Mouse (Mus musculus) kidney, postnatal 36 days (tissue): ENCODE data around the gene Vti1b.
"Not testable (repeated sequence)": the region's sequence is repeated elsewhere in the genome, so short reads cannot be mapped to it uniquely, and the experiment has no call there.

ENCODE experiments used
- DNase-seq, 2 experiments: peaks; one replicate each; pipeline ENCODE4 v3.0.0; 2021 to 2022; ENCODE audit warnings: mixed read lengths in 2 of 2

Gene Vti1b

DNA sequence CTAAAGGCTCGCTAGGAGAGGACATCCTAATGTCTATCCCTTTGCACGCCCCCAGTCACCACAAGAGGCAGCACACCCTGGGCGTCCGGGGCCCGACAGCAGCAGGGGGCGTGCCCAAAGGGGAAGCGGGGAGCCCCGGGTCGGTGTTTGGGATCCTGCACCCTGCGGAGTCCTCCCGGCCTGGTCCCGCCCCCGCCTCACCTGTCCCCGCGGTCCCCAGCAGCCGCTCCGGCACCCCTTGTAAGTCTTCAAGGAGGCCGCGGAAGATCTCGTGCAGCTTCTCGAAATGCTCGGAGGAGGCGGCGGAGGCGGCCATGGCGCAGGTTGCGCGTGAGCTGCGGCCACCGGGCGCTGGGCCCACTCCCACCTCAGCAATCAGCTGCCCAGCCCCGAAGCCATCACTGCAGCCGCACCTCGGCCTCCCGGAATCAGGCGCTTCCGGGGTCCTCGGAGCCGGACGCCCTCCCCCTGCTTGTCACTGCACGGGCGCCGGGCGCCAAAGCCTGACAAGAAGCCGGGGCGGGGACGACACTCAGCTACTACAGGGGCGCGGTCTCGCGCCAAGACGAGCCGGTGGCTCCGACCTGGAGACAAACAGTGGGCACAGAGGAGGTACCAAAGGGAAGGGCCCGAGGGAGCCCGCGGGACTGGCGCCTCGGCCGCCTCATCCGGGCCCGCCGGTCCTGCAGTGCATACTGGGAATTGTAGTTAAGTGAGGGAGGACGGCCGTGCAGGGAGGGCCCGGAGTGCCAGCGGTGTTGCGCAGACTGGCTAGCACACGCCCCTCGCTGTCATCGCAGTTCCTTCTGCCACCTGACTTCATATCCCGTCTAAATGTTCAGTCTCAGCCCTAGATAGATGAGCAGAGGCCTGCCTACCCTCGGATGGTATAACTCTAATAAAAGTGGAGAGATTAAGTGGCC is at the start of gene Vti1b:
TSS of gene Vti1b (minus strand) at position 649 of the 923 bp plus-strand sequence.
- DNase-seq: peak; percentile 91 to 93

- peak in 1 of 2 experiments; percentile 16 for DNase-seq
Observed at GRCm38 (mm10) chr12:79217511-79217910, 45.0 kb upstream of the Vti1b start.

DNA sequence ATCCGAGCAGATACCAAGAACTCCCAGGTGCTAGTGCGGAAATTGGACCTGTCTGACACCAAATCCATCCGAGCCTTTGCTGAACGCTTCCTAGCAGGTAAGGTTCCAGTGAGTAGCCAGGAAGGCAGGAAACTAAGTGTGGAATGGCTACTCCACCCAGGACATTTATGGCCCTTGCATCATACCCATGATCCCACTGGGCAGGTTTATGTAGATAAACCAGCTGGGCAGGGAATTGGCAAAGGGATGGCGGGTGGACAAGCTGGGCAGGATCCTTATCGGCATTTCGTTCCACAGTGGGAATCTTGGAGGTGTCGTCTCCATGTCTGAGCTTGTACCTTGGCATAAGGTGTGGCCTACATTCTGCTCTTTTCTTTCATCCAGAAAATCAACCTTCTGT is 39.0 kb upstream of the Vti1b start:
- DNase-seq: no peak

DNA sequence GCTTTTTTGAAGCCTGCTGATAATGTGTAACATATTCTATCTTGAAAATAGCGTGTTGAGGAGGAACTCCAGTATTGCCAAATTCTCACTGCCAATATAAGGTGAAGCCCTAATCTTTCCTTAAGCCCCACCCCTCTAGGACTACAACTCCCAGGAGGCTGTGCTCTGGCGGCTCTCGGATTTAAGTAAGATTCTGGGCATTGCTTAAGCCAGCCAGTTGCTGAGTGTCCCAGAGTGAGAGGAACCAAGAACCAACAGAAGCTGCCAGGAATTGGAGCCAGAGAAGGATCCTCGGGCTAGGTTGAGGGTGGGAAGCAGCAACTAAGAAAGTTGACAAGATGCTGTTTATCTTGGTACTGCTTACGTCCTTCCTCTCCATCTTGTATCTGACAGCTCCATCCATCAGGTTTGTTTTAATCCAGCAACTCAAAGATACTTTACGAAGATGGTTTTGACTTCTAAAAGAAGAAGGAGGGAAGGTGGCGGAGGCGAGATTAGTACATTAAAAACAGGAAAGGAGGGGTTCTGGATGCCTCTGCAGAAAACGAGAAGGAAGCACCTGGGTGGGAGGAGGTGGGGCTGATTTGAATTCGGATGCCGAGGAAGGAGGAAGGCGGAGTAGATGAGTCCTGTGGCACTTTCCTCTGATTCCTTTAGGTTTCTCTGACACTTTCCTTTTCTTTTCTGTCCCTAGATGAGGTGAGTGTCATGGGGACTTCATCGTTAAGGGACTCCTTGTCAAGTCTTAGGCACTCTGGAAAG is 36.4 kb upstream of the Vti1b start, which contains the start of gene Rdh12:
TSS of gene Rdh12 (plus strand) at position 212 of the 762 bp plus-strand sequence.
- peak; percentile 26 to 55 for DNase-seq

GRCm38 (mm10) chr12:79201882-79202281 is 29.4 kb upstream of the Vti1b start:
- DNase-seq: no peak

- DNase-seq: no peak
Observed at GRCm38 (mm10) chr12:79197105-79197504, 24.6 kb upstream of the Vti1b start.

DNA sequence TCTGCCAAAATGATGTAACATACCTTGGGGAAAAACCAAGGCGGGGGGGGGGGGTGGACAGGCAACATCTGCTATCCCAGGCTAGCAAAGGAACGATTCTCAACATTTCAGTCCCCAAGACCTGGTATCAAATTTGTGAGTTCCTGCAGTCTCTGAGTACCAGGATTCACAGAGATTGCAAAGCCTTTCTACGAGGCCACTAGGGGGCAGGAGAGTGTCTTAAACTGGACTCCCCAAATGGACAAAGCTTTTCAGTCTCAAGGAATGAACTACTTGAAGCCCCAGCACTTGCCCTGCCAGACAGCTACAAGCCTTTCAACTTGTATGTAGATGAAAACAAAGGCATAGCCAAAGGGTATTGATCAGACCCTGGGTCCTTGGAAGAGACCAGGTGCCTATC is 21.0 kb upstream of the Vti1b start:
- DNase-seq: peak; percentile 75 to 88

GRCm38 (mm10) chr12:79192193-79192592 is 19.7 kb upstream of the Vti1b start, which contains the start of gene Rdh11:
TSS of gene Rdh11 (minus strand) at chr12:79192293.
- no peak for DNase-seq

DNA sequence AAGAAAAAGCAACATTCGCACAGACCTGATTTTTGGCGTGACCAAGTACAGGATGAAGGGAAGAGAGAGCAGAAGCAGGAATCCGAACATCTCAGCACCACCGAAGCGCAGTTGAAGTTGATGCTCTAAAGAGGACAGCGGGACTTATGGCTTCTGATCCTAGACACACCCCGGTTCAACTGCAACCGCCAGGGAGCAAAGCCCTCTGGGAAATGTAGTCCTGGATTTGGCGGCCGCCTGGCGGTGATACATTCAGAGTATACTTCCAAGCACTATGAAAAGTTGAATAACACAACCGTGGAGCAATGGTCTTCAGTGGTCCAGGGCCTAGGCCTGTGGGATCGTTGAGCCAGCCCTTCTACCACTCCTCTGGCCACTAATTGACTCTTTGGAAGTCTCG is 19.2 kb upstream of the Vti1b start:
- DNase-seq: peak; percentile 72 to 84

DNA sequence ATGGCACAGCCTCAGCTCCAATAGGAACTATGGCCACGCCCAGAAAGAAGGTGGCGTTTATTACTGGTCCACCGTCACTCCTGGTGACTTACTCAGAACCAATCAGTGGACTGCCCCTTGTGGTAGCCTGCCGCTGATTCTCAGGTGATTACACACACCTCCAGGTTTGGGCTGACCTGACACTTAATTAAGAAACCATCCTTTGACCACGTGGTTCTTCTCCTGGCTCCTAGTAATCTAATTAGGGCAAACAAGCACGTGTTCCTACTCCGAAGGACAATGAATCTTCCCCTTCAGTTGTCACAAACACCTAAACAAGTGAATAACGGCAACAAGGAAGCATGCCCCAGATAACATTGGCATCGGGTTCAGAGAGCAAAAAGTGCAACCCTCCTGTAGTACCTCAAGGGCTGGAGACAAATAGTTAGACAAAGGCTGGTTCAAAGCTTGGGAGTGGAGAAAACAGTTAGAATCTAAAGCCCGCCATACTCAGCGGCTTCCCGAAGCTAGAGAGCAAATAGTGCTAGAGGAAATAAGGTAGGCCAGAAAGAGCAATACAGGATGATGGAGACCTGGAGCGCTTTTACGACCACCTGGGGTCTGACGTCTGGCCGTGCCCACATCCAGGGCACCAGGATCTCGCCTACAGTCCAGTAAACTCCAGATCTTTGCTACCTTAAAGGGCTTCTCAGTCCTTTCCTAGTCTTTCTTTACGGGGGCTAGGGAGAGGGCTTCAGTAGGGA is 18.6 kb upstream of the Vti1b start:
- peak; percentile 69 to 72 for DNase-seq

- DNase-seq: not testable (repeated sequence)
Observed at GRCm38 (mm10) chr12:79185160-79185559, 12.7 kb upstream of the Vti1b start.

DNA sequence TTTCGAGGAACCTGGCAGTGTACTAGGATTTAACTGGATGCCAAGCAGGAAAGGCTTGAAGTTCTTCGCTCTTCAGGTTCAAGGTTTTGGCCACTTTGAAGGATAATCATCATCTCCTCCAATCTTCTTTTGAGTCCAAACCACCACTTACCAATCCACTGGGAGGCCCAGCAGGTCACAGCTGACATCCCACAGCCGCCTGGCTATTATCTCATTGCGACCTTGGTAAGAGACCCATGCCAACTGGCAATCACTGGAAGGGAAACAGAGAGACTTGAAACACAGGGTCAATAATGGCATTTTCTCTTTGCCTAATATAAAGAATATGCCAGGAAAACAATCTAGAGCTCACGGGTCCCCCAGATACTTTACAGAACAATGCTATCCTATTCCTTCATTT is 3.5 kb upstream of the Vti1b start:
- no peak for DNase-seq

- no peak for DNase-seq
Observed at GRCm38 (mm10) chr12:79173721-79174120, 1.3 kb upstream of the Vti1b start.

- DNase-seq: no peak
Observed at GRCm38 (mm10) chr12:79171269-79171995, 1.0 kb downstream of the Vti1b start.

DNA sequence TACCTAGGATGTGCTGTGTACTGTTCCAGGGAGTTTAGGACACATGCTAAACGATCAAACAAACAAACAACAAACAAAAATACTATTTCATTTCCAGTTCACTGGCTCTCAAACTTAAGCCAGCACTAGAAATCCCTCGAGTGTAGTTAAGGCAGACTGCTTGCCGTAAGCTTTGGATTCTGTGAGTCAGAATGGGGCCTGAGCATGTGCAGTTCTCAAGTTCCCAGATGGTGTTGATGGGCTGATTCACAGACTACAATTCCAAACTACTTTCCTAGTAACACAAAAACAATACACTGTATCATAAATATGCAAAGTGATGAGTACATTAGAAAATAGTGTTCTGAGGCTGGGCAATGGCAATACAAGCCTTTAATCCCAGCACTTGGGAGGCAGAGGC is 2.0 kb downstream of the Vti1b start:
- no peak for DNase-seq

GRCm38 (mm10) chr12:79169173-79169572 is 3.3 kb downstream of the Vti1b start:
- no peak for DNase-seq

- DNase-seq: no peak
Observed at GRCm38 (mm10) chr12:79162876-79163275, 9.6 kb downstream of the Vti1b start.

DNA sequence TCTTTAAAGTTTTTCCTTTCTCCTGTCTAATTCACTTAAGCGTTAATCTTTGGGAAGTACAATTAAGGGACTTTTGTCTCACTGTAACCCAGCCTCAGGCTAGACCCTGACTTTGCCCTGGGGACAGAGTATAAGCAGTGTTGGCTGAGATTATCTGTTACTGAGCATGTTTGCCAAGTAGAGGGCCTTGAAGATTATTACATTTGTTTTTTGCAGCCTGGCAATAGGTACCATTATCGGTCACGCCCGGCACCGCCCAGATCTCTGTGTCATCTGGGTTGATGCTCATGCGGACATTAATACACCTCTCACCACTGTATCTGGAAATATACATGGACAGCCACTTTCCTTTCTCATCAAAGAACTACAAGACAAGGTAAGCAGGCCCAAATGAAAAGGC is 22.8 kb downstream of the Vti1b start:
- no peak for DNase-seq

- no peak for DNase-seq
Observed at GRCm38 (mm10) chr12:79141384-79141783, 31.1 kb downstream of the Vti1b start.

DNA sequence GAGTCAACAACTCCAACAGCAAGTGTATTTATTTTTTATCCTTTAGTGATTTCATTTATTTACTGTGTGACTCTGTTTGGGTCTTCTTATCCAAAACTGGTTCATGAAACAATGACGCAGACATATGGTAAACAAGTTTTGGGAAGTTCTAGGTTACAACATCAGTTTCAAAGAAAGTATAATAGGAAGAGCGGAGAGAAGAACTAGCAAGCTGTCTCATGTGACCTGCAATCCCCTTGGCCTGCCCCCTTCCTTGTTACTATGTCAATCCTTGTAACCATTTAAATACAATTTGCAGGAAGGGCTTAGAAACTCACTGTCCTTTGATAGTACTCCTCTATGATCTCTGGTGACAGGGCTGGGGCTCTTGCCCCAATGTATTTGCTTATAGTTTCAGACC is 31.7 kb downstream of the Vti1b start:
- DNase-seq: no peak

DNA sequence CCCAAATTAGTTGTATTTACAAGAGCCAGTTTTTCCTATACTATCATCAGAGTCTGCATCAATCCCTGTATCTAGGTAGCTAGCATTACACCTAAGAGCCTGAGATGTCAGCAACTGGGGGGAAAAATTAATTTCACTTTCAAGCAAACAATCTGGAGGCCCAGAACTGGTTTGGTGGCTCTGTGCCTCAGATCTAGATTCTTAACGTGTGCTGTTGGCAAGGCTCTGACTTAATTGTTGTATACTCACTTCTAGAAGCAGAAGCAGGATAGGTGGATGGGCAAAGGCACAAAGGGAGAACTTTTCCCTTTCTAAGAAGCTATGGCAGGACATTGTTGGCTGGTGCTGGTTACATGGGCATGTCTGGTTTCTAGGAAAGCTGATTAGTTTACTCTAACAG is 33.0 kb downstream of the Vti1b start:
- DNase-seq: no peak

GRCm38 (mm10) chr12:79138999-79139398 is 33.5 kb downstream of the Vti1b start:
- no peak for DNase-seq
